Mouse (Mus musculus) cerebellum, adult 9-11 months (tissue): ENCODE results near the gene Epx.
"Not testable (repeated sequence)": the region's sequence is repeated elsewhere in the genome, so short reads cannot be mapped to it uniquely, and the experiment has no call there.

Experiments
- DNase-seq: peaks from one replicate; pipeline ENCODE4 v3.0.0; 2022

The Epx gene

DNA sequence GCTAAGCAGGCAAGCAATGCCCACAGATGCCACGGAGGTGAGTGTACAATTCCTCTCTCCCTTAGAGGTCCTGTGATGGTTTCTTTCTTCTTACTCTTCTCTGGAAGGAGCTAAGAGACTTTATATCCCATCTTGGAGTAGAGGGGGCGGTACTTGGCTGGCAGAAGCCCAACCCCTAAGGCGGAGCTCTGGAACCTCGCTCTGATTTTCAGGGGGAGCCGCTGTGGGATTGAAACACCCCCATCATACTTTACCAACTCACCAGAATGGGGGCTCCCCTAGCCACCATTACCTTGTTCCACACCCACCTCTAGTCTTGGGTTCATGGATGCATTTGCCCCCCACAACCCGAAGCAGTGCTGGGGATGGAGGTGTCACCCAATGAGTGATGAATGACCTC, at the start of gene Epx:
Epx (minus strand) TSS at position 101 of the 400 bp plus-strand sequence.
- DNase-seq, result no peak

- no peak for DNase-seq
Measured at GRCm38 (mm10) chr11:87920966-87921365, 45.6 kb upstream of the Epx start, which contains the start of gene Olfr464. Gene Olfr464 (minus strand): TSS chr11:87920967.

DNA sequence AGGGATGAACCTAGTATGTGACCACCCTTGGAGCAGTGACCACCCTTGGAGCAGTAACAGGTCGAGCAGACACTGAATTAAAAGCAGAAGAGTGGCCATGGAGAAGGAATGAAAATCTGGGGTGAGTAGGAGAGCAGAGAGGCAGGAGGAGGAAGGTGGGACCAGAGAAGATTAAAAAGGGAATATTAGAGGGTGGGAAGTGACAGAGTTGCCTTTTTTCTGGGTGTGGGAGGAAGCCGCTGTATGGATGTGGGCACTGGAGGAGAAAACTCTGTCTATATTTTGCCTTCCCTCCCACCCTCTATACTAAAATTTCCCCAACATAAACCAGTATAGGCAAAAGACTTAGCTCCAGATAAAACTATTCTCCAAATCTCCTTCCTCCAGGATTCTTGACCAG, 45.0 kb upstream of the Epx start:
- no peak for DNase-seq

DNA sequence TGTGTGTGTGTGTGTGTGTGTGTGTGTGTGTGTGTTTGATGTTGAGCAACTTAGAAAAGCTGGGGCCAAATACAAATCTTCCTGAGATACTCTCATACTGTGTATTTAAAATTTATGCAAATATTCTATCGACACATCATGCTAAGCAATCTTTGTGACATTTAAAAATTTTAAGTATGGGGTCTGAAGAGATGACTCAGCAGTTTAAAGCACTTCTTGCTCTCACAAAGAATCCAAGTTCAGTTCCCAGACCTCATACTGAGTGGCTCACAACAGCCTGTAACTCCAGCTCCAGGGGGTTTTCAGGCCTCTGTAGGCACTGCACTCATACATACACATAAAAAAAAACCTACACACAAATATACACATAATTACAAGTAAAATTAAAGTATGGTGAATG, 40.7 kb upstream of the Epx start:
- DNase-seq, result no peak

DNA sequence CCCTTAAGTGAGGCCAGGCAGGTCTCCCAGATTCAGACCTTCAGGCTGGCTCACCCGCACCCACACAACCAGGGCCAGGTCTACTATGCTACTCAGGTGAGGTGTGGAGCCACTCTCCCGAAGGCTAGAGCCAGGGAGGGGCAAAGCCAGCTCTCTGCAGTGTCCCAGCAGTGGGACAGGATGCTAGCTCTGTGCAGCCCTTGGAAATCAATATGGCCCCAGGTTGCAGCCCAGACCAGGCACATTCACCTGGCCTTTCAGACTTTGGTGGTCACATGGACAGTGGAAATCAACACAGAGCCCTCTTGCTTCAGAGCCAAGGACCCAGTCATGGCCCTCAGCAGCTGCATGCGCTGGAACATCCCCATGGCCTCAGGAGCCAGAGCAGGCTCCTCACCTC, 29.0 kb upstream of the Epx start:
- no peak for DNase-seq

GRCm38 (mm10) chr11:87897287-87897686, 22.0 kb upstream of the Epx start, which contains the start of gene Olfr463:
Gene Olfr463 (minus strand): TSS chr11:87897387.
- DNase-seq, result no peak

DNA sequence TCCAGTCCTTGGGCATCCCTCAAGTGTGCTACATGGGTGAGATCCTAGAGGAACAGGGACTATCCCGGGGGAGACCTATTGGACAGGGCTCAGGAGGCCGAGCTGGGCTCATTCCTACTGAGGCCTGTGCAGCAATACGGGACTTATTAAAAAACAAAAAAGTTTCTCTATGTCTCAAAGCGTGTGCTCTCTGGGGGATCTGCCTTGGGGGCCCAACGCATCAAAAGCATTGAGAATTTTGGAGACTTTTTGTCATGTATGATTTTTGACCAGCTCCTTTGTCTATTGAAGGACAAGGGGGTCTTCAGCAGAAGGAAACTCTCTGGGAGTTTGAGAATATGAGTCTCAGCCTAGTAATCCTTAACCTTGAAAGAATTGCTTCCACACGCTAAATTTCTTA, 16.8 kb upstream of the Epx start, which contains the start of gene Olfr462:
Olfr462 (minus strand) TSS at position 101 of the 400 bp plus-strand sequence.
- DNase-seq, result no peak

DNA sequence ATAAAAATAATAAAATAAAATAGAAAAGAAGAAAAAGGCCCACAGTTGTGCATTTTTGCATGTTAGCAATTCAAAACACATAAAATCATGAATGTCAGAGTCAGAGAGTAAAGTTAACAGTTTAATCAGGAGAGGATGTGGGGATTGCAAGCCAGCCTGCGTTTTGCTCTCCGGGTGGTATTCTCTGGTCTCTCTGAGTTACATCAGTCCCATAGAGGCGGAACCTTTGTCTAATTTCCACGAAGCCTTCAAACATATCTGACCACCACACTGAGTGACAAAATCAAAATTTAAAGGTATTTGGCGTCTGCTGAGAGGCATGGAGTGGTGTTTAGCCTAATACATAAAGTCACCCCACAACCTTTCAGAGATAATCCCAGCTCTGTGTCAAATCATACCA, 9.5 kb upstream of the Epx start:
- DNase-seq, result no peak

- DNase-seq, result no peak
Measured at GRCm38 (mm10) chr11:87883493-87883892, 8.2 kb upstream of the Epx start.

GRCm38 (mm10) chr11:87881714-87882113, 6.4 kb upstream of the Epx start:
- no peak for DNase-seq

DNA sequence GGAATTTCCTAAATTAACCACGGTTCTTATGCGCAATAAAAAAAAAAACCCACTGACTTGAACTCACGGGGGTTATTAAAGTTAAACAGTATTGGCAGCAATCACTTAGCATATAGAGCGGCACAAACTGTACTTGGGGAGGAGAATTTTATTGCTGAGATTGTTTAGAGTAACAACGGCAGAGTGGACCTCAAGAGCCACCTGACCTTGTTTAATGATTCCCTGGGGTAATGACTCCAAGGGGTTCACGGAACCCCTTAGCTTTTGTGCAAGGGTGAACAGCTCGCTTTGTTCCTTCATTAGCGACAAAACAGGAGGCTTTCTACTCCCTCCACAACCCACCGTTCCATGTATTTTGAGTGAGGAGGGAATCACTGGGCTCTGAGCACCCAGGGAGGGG, 4.5 kb upstream of the Epx start:
- no peak for DNase-seq

DNA sequence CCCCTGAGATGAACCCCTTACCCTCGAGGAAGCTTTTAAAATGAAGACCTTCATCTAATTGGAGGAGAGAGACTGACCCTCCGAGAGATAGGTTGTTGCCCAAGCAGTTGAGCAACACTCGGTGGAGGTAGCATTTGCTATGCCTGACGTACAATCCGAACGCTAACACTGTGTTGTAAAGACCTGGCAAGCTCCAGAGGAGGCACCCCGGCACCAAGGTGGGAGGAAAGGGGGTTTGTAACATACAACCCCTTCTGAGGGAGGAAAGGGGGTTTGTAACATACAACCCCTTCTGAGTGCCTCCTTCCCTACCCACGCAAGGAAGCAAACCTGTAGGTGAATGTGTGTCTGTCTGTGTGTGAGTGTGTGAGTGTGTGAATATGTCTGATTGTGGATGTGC, 3.6 kb downstream of the Epx start:
- DNase-seq, result no peak

DNA sequence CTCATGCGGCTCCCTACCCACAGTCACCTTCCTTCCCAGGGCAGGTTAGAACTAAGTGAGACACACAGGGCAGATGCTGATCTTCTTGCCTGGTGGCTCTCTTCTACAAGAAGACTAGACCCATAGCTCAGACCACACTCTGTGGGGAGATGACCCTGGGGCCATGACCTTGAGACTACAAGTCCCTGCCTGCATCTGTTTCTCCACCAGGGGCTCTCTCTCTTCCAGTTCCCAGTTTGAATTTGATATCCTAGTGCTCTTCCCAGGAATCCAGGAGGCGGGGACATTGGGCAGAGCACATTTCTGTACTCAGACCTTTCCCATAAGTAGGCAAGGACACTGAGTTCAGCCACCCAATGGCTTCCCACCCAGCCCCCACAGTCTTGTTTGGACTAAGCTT, 5.2 kb downstream of the Epx start:
- DNase-seq, result no peak

DNA sequence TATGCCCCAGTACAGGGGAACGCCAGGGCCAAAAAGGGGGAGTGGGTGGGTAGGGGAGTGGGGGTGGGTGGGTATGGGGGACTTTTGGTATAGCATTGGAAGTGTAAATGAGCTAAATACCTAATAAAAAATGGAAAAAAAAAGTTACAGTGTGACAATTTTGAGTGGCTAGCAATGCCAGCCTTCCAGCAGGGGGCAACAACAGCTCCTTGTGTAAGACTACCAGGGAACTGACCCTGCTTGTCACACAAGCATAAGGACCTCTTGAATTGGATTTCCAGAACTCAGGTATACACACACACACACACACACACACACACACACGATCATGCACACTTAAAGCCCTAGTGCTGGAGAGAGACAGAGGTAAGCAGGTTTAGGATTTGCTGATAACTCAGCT, 8.4 kb downstream of the Epx start:
- DNase-seq, result not testable (repeated sequence)

DNA sequence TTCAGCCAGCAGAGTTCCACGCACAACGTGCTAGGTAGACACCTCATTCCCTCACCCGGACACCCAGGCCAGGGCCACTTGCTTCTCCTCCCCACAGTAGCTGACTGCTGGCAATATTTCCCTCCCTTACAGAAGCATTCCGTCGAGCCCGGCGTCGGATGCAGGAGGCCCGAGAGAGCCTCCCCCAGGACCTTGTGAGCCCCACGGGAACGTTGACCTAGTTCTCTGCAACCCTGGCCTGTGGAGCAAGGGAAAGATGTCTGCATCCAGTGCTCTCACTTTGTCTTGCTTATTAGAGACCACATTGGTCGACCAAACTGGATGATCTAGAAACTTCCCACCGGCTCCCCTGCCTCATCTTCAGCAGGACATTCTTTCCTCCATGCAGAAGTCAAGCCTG, 12.5 kb downstream of the Epx start:
- DNase-seq, result no peak

GRCm38 (mm10) chr11:87860426-87860825, 14.9 kb downstream of the Epx start:
- DNase-seq, result no peak

GRCm38 (mm10) chr11:87859273-87859672, 16.1 kb downstream of the Epx start:
- DNase-seq, result no peak

- DNase-seq, result no peak
Measured at GRCm38 (mm10) chr11:87854550-87854949, 20.8 kb downstream of the Epx start.

DNA sequence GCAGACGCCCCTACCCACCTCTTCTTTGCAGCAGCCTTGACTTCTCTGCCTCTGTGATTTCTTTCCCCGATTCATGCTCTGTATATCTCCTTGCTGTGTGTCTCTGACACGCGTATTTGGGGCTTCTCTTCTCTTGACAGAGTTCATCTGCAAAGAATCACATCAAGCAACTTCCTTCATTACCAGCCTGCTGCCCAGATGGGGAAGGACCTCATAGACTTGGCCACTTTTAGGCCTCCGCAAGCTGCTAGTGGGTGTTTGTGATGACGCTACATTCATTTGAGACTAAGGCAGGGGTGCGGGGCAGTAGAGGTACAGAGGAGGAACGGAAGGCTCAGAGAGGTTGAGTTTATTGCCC, 21.8 kb downstream of the Epx start:
- DNase-seq, result peak; percentile 8

DNA sequence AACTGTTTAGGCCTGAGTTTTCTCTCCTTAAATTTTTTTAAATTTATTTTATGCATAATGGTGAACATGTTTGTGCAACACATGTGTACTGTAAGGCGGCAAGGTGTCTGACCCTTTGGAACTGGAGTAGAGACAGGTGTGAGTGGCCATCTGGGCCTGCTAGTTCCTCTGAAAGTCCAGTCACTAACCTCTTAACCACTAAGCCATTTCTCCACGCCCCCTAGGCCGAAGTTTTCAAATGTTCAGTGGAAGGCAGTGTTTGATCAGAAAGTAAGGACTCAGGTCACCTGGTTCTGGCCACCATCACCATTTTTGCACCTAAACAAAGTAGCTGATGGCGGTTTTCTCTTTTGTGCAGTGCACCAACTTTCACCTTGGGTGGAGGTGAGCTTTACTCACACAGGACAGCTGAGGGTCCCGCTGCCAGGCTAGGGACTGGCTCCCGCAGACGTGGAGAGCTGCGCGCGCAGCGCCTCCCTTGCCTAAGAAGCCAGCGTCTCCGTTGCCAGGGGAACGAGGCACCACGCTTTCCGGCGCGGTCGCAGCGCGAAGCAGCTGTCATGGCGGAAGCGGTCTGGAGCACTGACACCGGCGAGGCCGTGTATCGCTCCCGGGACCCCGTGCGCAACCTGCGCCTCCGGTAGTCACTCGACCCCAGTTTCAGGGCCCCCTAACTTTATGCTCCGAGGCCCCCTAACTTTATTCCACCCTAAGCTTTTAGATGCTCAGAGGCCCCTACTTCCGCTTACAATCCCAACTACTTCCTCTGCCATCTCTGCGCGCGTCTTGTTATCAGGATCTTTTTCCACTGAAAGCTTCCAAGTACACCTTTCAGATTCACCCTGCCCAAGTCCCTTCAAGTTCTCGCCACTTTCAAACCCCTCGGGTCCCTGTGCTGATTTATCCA, 22.4 kb downstream of the Epx start, which contains the start of gene Mks1:
Mks1 (plus strand) TSS at position 526 of the 907 bp plus-strand sequence.
- peak; percentile 86 for DNase-seq

DNA sequence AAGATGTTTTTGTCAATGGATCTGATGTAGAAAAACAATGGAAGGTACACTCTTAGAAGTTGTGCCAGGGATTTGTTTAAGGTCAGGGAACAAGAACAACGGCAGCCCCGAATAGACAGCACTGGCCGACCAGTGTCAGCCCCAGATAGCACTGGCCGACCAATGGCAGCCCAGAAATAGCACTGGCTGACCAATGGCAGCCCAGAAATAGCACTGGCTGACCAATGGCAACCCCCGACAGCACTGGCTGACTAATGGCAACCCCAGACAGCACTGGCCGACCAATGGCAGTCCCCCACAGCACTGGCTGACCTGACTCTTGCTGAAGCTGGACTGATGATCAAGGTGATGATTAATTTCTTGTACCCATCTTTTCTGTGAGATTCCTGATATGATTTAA, 27.5 kb downstream of the Epx start:
- DNase-seq, result no peak

DNA sequence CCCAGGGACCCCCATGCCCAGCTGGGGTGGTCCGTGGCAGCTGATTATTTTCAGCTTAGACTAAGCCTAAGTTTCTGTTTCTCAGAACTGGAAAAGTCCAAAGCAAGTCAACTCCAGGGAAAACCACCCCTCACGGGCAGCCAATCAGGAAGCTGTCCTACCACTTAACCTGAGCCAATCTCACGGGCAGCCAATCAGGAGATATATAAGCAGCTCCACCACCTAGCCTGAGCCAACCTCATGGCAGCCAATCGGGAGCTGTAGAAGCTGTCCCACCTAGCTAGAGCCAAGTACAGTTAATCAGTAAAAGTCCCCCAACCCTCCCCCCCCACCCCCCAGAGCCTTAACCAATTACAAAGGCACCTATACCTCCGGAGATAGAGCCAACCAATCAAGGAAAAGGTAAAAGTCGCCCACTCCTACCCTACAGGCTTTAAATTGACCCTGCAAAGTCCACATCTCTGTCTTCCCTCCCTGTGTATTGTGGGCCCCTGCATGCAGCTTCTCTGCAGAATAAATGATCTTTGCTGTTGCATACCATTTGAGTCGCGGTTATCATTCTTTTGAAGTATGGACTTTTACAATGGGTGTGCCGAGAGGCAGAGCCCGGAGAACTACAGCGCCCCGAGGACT, 28.3 kb downstream of the Epx start:
- no peak for DNase-seq

DNA sequence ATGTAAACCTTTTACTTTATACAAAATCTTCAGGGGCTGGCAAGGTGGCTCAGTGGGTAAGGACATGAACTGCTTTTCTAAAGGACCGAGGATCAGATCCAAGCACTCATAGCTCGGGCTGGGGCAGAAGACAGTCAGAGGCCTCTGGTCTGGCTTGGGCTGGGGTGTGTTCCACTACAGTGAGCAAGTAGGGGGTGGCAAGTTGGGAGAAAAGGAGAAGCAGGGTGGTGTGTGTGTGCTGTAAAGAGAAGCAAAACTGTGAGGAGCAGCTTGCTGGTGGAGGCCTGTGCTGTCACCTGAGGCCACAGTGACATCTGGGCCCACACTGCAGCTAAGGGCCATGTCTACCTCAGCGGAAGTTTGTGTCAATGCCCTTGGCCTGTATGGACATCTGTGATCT, 33.9 kb downstream of the Epx start:
- no peak for DNase-seq

GRCm38 (mm10) chr11:87840676-87841075, 34.7 kb downstream of the Epx start:
- DNase-seq, result no peak
